Mouse (Mus musculus) 416B (cell line): ENCODE data around the gene Capzb.

Experiments used
- DNase-seq: peaks from one replicate; pipeline ENCODE4 v3.0.0; 2011; ENCODE audit warnings: low read depth

Gene Capzb

DNA sequence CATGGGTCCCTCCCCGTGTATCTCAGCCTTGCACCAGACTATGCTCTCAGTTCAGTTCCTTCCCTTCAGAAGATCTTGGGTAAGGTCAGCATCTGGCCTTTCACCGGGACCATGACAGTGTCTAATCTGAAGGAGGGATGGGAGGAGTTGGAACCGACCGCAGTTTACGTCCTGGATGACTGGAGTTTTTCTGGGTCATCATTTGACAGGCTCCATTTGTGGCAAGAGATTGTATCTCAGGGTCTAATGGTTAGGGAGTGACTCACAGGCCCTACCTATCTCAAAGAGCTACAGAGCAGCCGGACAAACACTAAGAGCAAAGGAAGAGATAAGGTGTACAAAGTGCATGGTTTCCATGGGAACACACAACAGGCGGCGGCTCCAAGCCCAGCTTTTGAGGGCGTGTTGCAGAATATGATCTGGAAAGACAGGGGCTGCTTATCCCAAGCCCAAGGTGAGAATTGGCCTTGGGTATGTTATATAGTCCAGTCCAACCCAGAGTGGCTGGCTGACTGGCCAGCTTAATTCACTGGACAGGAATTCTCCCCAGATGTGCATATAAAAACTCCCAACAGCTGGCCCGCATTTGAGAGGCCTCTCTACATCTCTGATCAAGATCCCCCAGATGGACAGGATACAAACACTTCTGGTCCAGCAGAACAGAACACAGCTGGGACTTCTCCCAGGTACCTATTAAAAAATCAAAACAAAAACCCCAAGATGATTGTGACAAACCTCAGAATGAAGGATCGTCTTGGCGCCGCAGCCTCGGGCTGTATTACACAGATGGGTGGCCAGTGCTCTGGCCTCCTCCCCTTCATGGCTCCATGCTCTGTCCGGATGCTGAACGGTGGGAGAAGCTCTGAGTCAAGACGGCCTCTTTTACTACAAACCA is 12.7 kb upstream of the Capzb start:
- peak; percentile 92 for DNase-seq

DNA sequence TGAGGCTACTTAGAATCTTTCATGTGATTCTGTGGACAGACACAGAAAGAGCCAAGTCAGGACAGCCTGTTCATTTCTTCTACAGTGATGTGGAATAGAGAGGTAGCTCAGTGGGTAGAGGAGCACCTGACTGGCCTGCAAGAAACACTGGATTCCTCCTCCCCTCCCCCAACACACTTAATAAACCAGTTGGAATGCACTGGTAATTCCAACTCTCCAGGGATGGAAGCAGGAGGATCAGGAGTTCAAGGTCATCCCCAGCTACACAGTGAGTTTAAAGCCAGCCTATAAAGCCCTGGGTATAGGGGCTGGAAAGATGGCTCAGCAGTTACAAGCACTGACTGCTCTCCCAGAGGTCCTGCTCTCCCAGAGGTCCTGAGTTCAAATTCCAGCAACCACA is 10.2 kb upstream of the Capzb start:
- DNase-seq, result no peak

DNA sequence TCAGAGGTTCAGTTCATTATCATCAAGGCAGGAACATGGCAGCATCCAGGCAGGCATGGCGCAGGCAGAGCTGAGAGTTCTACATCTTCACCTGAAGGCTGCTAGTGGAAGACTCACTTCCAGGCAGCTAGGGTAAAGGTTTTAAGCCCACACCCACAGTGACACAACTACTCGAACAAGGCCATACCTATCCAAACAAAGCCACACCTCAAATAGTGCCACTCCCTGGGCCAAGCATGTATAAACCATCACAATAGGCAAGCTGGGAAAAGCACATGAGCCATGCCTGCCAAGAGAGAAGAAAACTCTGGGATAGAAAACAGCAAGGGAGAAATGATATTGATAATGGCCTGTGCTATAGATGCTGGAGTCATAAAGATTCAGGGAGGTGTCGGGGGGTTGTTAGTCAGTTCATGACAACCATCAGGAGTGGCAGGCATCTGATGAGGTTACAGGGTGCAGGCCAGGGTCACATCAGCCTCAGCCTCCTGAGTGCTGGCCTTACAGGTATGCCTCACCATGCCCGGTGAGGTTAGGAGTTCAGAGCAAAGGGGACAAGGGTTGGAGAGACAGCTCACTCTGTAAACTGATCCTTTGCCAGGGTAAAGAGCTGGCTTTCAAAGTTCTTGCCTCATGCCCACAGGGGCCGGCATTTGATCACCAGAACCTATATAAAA is 6.8 kb upstream of the Capzb start:
- DNase-seq, result no peak

DNA sequence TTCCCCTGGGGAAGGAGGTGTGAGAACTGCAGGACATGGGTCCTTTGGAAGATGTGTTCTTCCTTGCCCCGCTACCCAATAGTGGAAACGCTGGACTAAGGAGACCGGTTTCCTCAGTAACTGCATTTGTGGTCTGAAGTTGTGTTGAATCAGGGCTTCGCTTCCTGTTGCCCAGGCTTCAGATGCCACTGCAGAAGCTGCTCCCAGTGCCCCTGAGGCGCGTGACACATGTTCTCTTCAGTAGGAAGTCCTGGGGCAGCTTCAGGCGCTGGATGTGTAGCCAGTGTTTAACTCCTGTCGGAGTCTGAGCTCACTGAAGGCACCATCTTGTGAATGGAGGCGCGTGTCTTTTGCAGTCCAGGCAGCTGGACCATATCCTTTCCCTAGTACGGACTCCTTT is 4.8 kb upstream of the Capzb start:
- DNase-seq, result peak; percentile 85

DNA sequence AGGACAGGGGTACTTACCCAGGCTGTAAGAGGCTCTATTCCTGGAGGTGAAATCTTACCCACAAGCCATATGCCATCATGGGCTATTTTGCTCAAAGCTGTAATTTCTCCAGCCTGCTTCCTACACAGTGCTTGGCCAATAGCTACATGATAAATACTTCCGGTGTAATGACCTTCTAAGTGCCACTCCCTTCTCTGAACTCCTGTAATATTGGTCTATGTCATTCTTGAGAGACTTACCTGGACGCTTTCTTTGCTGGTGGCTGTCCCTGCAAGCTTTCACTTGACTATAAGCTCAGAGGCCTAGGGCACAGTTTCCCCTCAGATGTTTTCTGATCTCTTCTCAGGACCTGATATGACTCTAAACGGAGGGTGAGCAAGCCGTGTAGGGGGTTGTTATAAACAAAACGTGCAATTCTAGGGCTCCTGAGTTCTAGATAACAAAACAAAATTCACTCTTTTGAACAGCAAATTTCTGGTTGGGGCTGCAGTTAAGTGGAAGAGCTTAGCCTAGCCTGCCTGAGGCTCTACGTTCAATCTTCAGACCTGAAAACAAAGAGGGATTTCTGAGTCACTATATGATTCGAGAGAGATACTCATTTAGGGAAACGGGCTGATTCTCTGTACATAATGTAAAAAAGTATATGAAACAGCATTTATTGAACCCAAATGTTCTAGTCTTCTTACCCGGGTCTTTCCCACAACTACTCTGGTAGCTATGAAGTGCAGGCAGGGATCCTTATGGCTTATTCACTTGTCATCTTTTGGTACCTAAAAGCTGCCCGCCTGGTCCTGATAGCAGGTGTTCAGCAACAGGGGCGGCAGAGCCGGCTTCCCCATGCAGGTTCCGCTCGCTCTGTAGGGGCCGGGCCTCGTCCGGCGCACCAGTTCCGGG is 847 bp upstream of the Capzb start:
- peak; percentile 63 for DNase-seq

DNA sequence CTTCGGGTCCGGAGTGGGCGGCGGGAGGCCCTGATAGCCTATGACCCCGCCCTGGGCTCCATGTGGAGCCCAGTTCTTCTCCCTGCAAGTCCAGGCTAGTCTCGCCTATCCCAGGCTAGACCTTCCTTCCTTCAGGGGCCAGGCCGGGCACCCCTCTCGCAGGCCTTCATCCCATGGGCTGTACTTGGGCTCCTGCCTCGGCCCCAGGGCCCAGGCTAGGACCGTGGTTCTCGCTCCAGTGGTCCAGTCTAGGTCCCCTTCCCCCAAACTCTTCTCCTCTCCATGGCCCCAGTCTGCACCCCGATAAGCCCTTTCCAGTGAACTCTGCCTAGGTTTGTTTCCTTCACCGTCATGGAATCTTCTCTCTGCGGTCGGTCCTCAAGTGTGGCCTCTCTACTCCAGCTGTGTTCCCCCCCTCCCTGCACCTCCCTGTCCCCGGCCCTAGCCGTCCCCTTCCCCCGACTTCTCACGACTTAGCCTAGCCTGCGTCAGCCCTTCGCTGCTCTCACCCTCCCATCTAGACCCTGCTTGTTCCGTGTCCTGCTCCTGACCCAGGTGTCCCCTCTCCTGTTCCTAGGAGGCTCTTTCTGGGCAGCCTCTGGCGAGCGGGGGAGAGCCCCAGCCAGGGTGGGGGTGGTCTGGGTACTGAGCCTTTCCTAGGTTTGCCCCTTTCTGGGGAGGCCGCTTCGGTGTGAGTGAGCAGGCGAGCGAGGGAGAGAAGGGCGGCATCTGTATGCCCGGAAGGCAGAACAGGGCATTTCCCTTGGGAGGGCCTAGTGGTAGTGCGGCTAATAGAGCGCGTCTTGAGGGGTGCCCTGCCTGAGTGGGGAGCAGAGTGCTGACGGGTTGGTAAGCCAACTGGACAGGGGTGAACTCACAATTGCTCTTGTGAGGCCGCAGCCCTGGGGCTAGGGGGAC is 736 bp downstream of the Capzb start:
- peak; percentile 46 for DNase-seq

DNA sequence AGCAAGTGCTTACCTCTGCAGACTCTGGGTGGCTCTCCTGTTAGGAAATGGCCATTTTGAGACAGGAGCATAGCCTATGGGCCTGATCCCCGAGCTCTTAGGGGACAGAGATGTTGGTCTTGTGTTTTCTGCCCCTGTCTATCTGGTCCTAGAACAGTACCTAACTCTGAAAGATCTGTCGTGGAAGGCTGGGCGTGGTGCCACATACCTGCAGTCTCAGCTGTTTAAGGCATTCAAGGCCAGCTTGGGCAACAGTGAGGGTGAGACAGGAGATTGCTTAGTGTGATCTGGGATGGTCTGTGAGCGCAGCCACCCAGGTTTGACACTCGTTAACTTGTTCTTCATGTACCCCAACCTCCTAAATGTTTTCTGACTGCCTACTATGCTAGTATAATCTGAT is 2.4 kb downstream of the Capzb start:
- no peak for DNase-seq

DNA sequence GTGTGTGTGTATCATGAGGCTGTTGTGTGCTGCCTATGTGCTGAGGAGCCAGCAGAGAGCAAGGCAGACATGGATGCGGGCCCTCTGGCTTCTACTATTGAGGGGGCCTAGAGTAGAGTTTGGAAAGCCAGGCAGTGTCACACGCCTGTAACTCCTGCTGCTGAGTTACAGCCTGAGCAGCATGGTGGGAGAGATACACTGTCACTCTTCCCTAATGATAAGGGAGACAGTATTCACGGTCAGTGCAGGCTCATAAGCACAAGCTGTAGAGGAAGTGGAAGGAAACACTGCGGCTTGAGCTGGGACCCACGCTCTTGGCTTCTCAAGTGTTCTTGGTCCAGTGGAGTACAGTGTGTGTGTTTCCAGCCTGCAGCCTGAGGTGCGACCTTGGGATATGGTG is 3.8 kb downstream of the Capzb start:
- no peak for DNase-seq

DNA sequence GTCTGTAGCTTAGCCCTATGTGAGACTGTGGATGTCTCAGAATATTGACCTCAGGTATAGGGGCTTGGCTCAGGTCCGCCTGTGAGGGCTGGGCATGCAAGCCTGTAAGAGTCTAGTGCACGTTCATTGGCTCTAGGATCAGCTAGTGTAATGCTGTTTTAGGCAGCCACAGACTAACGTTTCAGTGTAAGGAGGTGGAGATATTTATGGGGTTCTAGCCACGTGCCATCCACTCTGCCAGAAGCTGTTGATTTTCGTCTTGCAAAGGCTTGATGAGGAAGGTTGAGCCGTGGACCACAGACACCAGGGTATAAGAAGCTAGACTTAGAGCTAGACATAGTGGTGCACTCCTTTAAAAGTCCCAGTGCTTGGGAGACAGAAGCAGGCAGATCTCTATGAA is 4.2 kb downstream of the Capzb start:
- no peak for DNase-seq

DNA sequence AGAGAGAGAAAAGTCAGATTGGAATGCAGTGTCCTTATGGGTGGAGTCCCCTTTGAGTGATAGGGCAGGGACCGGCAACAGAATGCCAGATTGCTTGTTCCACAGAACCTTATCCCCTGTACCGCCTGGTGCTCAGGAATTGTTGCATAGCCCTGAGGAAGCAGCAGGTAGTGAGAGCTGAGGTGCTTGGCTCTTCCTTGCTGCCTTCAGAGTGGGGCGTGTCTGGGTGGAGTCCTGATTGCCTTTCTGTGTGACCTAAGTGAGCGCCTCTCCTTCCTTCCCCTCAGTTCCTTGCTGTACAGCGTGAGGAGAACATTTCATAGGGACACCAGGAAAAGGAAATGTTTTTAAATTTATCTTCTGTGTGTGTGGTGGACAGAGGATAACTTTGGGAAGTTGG is 4.8 kb downstream of the Capzb start:
- DNase-seq, result no peak

DNA sequence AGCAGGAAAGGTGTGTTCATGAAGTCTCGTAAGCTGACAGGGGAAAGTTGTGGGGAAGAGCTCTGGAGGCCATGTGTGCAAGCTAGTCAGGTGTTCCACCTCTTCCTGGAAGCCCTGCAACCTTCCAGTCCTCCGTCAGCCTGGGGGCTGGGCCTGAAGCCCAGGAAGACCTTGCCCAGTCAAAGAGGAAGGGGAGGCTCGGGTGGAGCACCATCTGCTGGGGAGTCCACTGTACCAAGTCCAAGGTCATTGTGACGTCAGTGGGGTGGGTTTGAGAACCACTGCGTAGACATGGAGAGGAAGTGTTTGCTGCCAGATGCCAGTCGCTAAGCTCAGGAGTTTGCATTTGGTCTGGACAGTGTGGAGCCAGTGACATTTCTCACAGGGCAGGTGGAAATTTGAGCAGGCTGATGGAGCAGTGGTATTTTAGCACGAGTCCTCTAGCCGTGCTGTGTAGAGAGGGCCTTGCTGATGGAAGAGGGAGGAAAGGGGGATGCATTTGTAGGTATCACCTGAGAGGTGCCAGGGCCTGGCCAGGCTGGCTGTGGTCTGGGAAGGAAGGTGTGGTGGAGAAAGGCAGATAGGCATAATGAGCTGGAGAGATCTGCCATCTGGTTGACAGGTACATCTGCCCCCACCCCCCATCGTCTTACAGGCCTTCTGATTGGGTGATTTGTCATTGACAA is 5.4 kb downstream of the Capzb start:
- DNase-seq, result peak; percentile 87

DNA sequence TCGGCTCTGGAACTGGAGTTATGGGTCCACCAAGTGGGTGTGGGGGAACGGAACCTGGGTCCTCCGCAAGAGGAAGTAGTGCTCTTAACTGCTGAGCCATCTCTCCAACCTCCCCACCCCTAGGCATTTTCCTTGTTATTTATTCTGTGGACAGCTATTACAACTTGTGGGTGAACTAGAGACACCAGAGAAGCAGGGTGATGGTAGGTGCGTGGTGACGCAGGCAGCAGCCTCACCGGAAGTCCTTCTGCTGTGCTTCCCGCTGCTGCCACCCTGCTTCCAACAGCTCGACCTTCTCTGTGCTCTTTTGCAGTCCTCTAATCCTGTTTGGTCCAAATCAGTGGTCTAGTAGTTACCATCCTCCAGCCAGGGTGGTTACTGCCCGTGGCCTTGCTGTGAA is 6.4 kb downstream of the Capzb start:
- DNase-seq, result no peak

DNA sequence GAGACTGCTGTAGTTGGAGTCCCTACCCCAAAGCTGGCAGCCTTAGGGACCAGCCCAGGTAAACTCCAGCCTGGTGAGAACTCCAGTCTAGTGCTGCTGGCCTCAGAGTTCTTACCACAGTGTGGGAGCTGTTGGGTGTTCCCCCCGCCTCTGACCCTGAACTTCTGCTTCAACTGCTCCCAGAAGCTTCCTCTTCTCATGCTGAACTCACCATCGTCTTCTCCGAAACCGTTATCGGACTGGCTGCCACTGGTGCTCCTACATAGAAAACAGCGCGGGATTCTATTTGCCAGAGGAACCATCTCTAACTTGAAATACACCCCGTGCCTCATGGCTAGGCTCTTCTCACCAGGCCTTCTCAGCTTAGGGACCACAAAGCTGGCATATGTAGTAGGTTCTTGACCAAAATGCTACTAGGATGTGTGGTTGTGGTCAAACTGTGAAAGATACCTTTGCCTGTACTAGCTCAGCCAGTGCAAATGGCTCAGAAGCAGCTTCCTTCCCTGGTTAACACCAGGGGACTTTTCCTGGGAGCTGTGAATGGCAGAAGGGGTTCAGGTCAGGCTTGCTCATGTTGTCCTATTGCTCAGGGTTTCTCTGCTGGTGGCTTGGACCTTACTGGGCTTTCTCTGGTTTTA is 7.1 kb downstream of the Capzb start:
- no peak for DNase-seq

DNA sequence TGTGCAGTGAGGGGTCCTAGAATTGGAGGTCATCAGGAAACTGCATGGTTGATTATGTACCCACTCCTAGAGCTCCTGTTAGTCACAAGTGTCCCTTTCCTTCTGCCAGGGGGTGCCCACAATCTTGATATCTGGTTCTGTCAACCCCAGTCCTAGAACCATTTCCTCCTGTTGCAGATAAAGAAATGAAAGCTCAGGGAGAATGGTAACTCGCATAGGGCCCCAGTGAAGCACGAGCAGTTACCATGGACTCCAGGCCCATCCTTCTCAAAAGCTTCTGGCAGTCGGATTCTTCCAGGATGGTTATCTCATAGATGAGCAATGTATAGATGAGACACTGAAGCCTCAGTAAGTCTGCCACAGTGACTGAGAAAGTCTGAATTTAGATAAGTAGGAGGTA is 8.2 kb downstream of the Capzb start:
- DNase-seq, result no peak

DNA sequence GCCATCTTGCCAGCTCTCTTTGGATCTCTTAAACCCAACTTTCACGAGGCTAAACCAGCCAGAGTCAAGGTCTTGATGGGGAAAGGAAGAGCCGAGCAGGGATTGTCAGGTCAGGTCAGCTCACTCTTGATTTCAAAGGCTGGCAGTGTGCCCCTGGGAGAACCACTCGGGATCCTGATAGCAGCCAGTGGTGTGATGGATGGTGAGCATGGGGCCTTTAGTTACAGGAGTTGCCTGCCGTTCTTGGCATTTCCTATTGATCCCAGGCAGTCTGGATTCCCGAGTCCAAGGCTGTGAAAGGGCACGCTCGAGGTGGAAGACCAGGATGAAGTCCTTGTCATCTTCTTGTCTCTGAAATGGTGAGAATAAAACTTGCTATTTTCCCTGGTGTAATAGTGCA is 9.9 kb downstream of the Capzb start:
- no peak for DNase-seq

DNA sequence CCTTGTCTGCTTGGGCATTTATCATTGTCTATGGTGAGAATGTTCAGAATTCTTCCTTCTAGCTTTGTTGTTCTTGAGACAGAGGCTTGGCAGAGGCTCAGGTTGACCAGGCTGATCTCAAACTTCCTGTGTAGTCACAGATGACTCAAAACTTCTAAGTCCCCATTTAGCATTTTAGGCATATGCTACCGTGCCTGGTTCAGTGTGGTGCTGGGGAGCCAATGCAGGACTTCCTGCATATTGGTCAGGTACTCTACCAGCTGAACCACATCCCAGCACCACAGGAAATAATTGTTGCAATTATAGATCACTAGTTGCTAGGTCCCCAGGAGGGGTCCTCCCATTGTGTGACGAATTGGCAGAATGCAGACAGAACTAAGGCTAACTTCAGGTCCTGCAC is 10.7 kb downstream of the Capzb start:
- DNase-seq, result peak; percentile 94

DNA sequence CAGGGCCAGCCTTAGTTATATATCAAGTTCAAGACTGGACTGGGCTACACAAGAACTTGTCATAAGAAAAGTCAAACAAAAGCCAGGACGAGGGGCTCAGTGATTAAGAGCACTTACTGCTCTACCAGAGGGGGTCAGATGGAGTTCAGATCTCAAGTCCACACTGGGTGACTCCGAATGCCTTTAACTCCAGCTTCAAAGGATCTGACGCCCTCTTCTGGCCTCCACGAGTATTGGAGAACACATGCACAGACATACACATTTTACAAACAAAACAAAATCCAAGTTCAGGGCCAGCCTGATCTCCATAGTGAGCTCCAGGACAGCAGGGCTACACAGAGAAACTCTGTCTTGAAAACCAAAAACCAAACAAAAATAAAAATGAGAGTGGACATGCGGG is 13.1 kb downstream of the Capzb start:
- peak; percentile 62 for DNase-seq

DNA sequence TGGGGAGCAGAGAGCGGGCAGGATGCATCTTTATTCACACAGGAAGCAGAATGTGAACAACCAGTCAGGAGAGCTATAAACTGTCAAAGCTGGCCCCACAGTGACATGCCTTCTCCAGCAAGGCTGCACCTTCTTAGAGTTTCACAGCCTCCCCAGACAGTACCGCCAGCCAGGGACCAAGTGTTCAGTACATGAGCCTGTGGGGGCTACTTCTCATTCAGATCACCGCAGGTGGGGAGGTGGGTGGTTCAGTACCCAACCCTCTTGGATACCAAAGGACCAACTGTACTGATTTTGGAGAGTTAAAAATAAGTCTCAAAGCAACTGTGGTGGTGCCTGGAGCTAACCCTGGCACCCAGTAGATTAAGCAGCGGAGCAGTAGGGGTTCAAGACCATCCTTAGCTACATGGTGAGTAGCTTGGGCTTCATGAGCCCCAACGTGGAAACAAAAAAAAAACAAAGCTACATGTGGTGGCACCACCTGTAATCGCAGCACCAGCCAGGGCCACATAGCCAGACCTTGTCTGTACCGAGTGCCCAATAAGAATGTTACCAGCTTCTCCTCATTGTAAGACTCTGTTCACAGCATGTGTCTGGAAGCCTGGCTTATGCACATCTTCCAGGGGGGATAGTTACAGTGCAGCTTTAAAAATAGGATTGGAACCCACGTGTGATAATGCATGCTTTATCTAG is 13.8 kb downstream of the Capzb start:
- no peak for DNase-seq

DNA sequence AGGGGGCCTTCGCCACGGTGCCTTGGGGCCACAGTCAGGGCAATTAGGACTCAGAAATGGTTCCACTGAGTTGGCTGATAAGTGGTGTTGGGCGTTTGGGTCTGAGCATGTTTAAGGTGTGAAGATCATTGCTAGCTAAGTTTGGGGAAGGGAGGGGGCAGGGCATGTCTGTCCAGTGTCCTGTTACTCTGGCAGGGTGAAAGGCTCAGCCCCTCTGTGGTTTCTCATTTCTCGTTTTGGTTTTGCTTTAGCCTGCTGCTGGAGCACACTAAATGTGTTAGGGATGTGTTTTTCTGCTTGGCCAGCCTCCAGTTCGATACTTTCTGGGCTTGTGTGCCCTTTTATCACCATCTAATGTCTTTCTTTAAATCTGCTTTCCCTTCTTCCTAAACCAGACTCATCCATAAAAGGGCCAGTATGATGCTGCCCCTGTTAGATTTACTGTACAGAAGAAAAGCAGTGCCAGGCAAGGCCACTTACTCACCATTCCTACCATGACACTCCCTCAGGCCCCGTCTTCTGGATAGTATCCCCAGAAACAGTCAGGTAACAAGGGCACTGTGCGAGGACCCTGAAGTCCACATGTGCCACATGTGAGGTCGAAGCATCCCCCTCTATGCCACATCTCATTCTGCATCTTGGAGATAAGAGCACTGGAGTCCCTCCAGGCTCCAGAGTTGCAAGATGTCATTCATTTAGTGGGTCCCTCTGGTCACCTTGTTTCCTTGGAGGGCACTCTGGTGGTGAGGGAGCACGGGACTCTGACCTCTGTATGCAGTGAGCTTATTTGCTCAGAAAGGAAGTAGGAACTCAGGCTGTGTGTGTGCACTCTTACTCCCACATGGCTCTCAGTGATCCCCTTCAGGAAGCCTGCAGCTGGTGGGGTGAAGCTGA is 15.8 kb downstream of the Capzb start:
- DNase-seq, result peak; percentile 65
